Mouse (Mus musculus): ENCODE measurements around the gene Zswim2.

- no peak for TF ChIP-seq CTCF (IDR thresholded peaks at IDR 0.05; ENCODE audit: borderline replicate concordance, insufficient read depth, low read depth, low read length)
- TF ChIP-seq POLR2A (IDR thresholded peaks at IDR 0.05; ENCODE audit: borderline replicate concordance, insufficient read depth, low read length), result no peak
Observed at GRCm38 (mm10) chr2:83883850-83884420, 57.1 kb downstream of the Zswim2 start.

All from cerebellum, adult 2 months (tissue).